Mouse (Mus musculus) MEL (cell line): Measurements from ENCODE around the gene Mob3b. TPM values are rescaled to one million over a fixed set of nuclear protein-coding genes. Genes with fewer than 3 reads are reported as not detected.
A peak's percentile ranks its signal among the peaks of the same experiment; 100 is the strongest.

Experiments used
- DNase-seq: peaks from one replicate; pipeline ENCODE4 v3.0.0; 2011; ENCODE audit warnings: low read depth, low spot score
- H3K27ac ChIP-seq: 2 replicates; pipeline ENCODE4 v1.5.1; 2012; ENCODE audit warnings: low read depth, mild to moderate bottlenecking, control low read depth, low read length, moderate library complexity; ENCODE audit not compliant: control insufficient read depth
- H3K27me3 ChIP-seq, 2 experiments: fragments of 150-350 bp in 1 of 2; sonication (generic) in 1 of 2; 2 replicates each; pipeline ENCODE4 v1.6.1; 2012; ENCODE audit warnings: low read length in 2 of 2, mild to moderate bottlenecking in 2 of 2, improper control_type of control experiment in 1 of 2, moderate library complexity in 1 of 2; ENCODE audit not compliant: insufficient read depth in 2 of 2, control insufficient read depth in 1 of 2
- H3K36me3 ChIP-seq, 2 experiments: 2 replicates each; pipeline ENCODE4 v1.6.1; 2012 to 2014; ENCODE audit warnings: low read length in 2 of 2, improper control_type of control experiment in 1 of 2, inconsistent platforms in 1 of 2, mild to moderate bottlenecking in 1 of 2; ENCODE audit not compliant: insufficient read depth in 2 of 2, control insufficient read depth in 1 of 2
- H3K4me1 ChIP-seq, 2 experiments: fragments of 150-350 bp in 1 of 2; sonication (generic) in 1 of 2; 2 replicates each; pipeline ENCODE4 v1.6.1; 2012; ENCODE audit warnings: low read length in 2 of 2, improper control_type of control experiment in 1 of 2, mild to moderate bottlenecking in 1 of 2; ENCODE audit not compliant: insufficient read depth in 2 of 2, control insufficient read depth in 1 of 2
- H3K4me3 ChIP-seq, 2 experiments: fragments of 150-350 bp in 1 of 2; sonication (generic) in 1 of 2; 2 replicates each; pipeline ENCODE4 v1.5.1; 2012; ENCODE audit warnings: low read depth in 2 of 2, low read length in 2 of 2, mild to moderate bottlenecking in 2 of 2, moderate library complexity in 2 of 2, control low read depth in 1 of 2, improper control_type of control experiment in 1 of 2; ENCODE audit not compliant: control insufficient read depth in 1 of 2, insufficient read depth in 1 of 2
- H3K79me2 ChIP-seq: 2 replicates; pipeline ENCODE4 v1.6.1; 2012; ENCODE audit warnings: mild to moderate bottlenecking, low read length, moderate library complexity; ENCODE audit not compliant: control insufficient read depth, poor library complexity, insufficient read depth
- H3K9ac ChIP-seq: 2 replicates; pipeline ENCODE4 v1.6.1; 2012; ENCODE audit warnings: low read depth, mild to moderate bottlenecking, control low read depth, low read length, moderate library complexity; ENCODE audit not compliant: control insufficient read depth, poor library complexity, severe bottlenecking
- H3K9me3 ChIP-seq: fragments of 150-350 bp; sonication (generic); replicated peaks from 2 replicates; pipeline ENCODE4 v1.6.1; 2012; ENCODE audit warnings: mild to moderate bottlenecking, low read length, improper control_type of control experiment, moderate library complexity; ENCODE audit not compliant: insufficient read depth
- CHD1 ChIP-seq: IDR thresholded peaks from 2 replicates; pipeline ENCODE4 v1.6.1; 2012; ENCODE audit warnings: low read depth, mild to moderate bottlenecking, inconsistent platforms, low read length, improper control_type of control experiment
- ELF1 ChIP-seq: IDR thresholded peaks from 2 replicates; pipeline ENCODE4 v1.6.1; 2014; ENCODE audit warnings: low read depth, mild to moderate bottlenecking, inconsistent platforms, low read length, improper control_type of control experiment, moderate library complexity
- ETS1 ChIP-seq: IDR thresholded peaks from 2 replicates; pipeline ENCODE4 v1.6.1; 2012; ENCODE audit warnings: low read depth, mild to moderate bottlenecking, inconsistent platforms, low read length, improper control_type of control experiment, moderate library complexity
- GATA1 ChIP-seq: IDR thresholded peaks from 2 replicates; pipeline ENCODE4 v1.6.1; 2011; ENCODE audit warnings: low read depth, low read length, improper control_type of control experiment
- HCFC1 ChIP-seq: IDR thresholded peaks from 2 replicates; pipeline ENCODE4 v1.6.1; 2012; ENCODE audit warnings: low read depth, mild to moderate bottlenecking, inconsistent platforms, low read length, improper control_type of control experiment, moderate library complexity
- MAFK ChIP-seq: IDR thresholded peaks from 2 replicates; pipeline ENCODE4 v1.6.1; 2011; ENCODE audit warnings: low read depth, mild to moderate bottlenecking, low read length, improper control_type of control experiment, borderline replicate concordance
- MEF2A ChIP-seq: IDR thresholded peaks from 2 replicates; pipeline ENCODE4 v1.6.1; 2014; ENCODE audit warnings: low read depth, mild to moderate bottlenecking, inconsistent platforms, low read length, improper control_type of control experiment; ENCODE audit not compliant: poor library complexity, insufficient replicate concordance, severe bottlenecking; ENCODE audit errors: extremely low read depth
- MYC ChIP-seq: IDR thresholded peaks from 2 replicates; pipeline ENCODE4 v1.6.1; 2011; ENCODE audit warnings: low read depth, mild to moderate bottlenecking, low read length, improper control_type of control experiment, moderate library complexity
- POLR2AphosphoS5 ChIP-seq: IDR thresholded peaks from 2 replicates; pipeline ENCODE4 v1.6.1; 2012; ENCODE audit warnings: low read depth, borderline replicate concordance, mild to moderate bottlenecking, inconsistent platforms, low read length, moderate library complexity, mixed read lengths
- RCOR1 ChIP-seq: IDR thresholded peaks from 2 replicates; pipeline ENCODE4 v1.6.1; 2012; ENCODE audit warnings: low read depth, mild to moderate bottlenecking, inconsistent platforms, low read length, improper control_type of control experiment
- SIN3A ChIP-seq: IDR thresholded peaks from 2 replicates; pipeline ENCODE4 v1.6.1; 2012; ENCODE audit warnings: low read length, improper control_type of control experiment, inconsistent platforms
- SMC3 ChIP-seq: IDR thresholded peaks from 2 replicates; pipeline ENCODE4 v1.6.1; 2011; ENCODE audit warnings: low read depth, low read length, improper control_type of control experiment
- TAL1 ChIP-seq: IDR thresholded peaks from 2 replicates; pipeline ENCODE4 v1.6.1; 2012; ENCODE audit warnings: mild to moderate bottlenecking, inconsistent platforms, low read length, moderate library complexity, mixed read lengths
- USF2 ChIP-seq, 2 experiments: IDR thresholded peaks; 2 replicates each; pipeline ENCODE4 v1.6.1; 2011 to 2012; ENCODE audit warnings: improper control_type of control experiment in 2 of 2, low read length in 2 of 2, borderline replicate concordance in 1 of 2, inconsistent platforms in 1 of 2, low read depth in 1 of 2, mild to moderate bottlenecking in 1 of 2; ENCODE audit not compliant: insufficient read depth in 1 of 2
- ZMIZ1 ChIP-seq: IDR thresholded peaks from 2 replicates; pipeline ENCODE4 v1.6.1; 2012; ENCODE audit warnings: low read depth, mild to moderate bottlenecking, inconsistent platforms, low read length, improper control_type of control experiment, moderate library complexity
- ZNF384 ChIP-seq: IDR thresholded peaks from 2 replicates; pipeline ENCODE4 v1.6.1; 2012; ENCODE audit warnings: low read depth, mild to moderate bottlenecking, inconsistent platforms, low read length, improper control_type of control experiment
- polyA plus RNA-seq, 2 experiments: library from polyadenylated mRNA; stranded (reverse) in 1 of 2; unstranded in 1 of 2; fragments of >175 nt in 1 of 2; fragments of >200 nt in 1 of 2; gene quantifications; 2 replicates each; pipeline versions ENCODE4 v1.2.1 to v1.2.4; 2012; ENCODE audit warnings: low replicate concordance in 2 of 2, low read depth in 1 of 2; ENCODE audit not compliant: insufficient read length in 2 of 2, insufficient read depth in 1 of 2, missing spikeins in 1 of 2
- total RNA-seq: library from RNA; depleted of rRNA; stranded (reverse); fragments of 300-350 nt; gene quantifications from 2 replicates; pipeline ENCODE4 v1.2.3, GENCODE M21; 2012

Gene Mob3b
- total and polyA plus RNA-seq, 3 experiments = 3.8 to 4.2 TPM; not detected in 1

- no peaks in the 10 kb centered on the region for H3K27me3 ChIP-seq
- no peaks in the 10 kb centered on the region for H3K79me2 ChIP-seq
- H3K27ac ChIP-seq = no peak overlapping the region
- H3K4me3 ChIP-seq = no peak overlapping the region
- no peak for TF ChIP-seq CHD1
- no peak for TF ChIP-seq SMC3
- TF ChIP-seq POLR2AphosphoS5 = no peak
- TF ChIP-seq ZMIZ1 = no peak
- TF ChIP-seq ETS1 = no peak
- TF ChIP-seq ELF1 = no peak
- no peak for TF ChIP-seq USF2 (IDR thresholded peaks at IDR 0.05; ENCODE audit: borderline replicate concordance in 1 of 2, insufficient read depth in 1 of 2, low read depth in 1 of 2, low read length in 2 of 2)
- TF ChIP-seq, all 39 proteins: peak for 0
- no peak for DNase-seq
- Histone ChIP-seq H3K36me3 (no peaks in the 10 kb centered on the region), H3K4me1 (no peaks in the 10 kb centered on the region), H3K9ac (no peak overlapping the region), H3K9me3 (no peaks in the 10 kb centered on the region)
Measured at GRCm38 (mm10) chr4:34993639-34993975, 163.7 kb downstream of the Mob3b start.

DNA sequence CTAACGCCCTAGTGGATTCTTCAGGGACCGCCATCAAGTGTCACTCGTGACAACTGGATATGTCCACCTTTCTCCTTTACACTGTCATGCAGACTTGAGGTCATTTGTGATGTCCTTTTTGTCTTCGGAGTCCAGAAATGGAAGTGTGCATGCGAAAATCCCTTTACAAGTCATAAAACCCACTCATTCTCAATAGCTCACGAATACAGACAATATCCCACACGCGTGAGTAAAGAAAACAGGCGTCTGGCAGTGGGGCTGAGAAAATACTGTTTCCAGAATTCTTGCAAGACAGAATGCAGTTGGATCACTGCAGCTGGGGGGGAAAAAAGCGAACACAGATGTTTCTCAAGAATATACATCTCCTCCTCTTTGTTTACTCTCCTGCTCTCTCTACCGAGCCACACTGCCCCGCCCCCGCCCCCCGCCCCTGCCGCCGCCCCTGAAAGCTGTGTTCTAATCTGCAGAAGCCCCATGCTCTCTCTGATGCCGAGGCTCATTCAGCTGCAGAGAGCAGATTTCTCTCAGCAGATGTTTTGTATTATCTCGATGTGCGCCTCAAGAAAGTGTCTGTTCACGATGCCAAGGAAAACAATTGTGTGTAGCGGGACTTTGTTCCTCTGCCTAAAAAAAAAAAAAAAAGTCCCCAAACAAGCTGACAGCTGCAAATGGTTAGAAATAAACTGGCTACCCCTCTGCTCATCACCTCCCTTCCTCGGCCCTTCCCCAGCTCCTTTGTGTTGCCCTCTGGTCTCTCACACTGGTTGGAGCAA, 164.2 kb downstream of the Mob3b start:
- Histone ChIP-seq H3K79me2 (no peaks in the 10 kb centered on the region), H3K27ac (no peak overlapping the region), H3K4me3 (no peak overlapping the region)
- TF ChIP-seq MEF2A = no peak
- peak; percentile 49; the same call in 1 of the 2 replicates for TF ChIP-seq ZNF384
- TF ChIP-seq, all 39 proteins: peak for 1
- no peaks in the 10 kb centered on the region for H3K4me1 ChIP-seq
- no peaks in the 10 kb centered on the region for H3K9me3 ChIP-seq
- peak; percentile 15 for DNase-seq
- H3K36me3 ChIP-seq = no peaks in the 10 kb centered on the region
- no peak overlapping the region for H3K9ac ChIP-seq
- H3K27me3 ChIP-seq = no peaks in the 10 kb centered on the region

- Histone ChIP-seq H3K9me3 (no peaks in the 10 kb centered on the region), H3K9ac (no peak overlapping the region), H3K36me3 (no peaks in the 10 kb centered on the region), H3K4me1 (no peaks in the 10 kb centered on the region), H3K27ac (no peak overlapping the region), H3K4me3 (no peak overlapping the region), H3K27me3 (no peaks in the 10 kb centered on the region), H3K79me2 (no peaks in the 10 kb centered on the region)
- no peak for TF ChIP-seq HCFC1
- TF ChIP-seq ZNF384 = no peak
- no peak for TF ChIP-seq SIN3A
- no peak for TF ChIP-seq POLR2AphosphoS5
- TF ChIP-seq ETS1 = no peak
- TF ChIP-seq MEF2A = no peak
- no peak for TF ChIP-seq TAL1
- TF ChIP-seq MYC = no peak
- no peak for TF ChIP-seq RCOR1
- no peak for TF ChIP-seq MAFK
- TF ChIP-seq GATA1 = no peak
- no peak for DNase-seq
Measured at GRCm38 (mm10) chr4:34991891-34992865, 165.1 kb downstream of the Mob3b start.
